Mouse (Mus musculus) MEL (cell line): ENCODE data around the gene Kbtbd12.

ENCODE experiments used
- CHD1 ChIP-seq: IDR thresholded peaks from 2 replicates; pipeline ENCODE4 v1.6.1; 2012; ENCODE audit warnings: low read depth, mild to moderate bottlenecking, inconsistent platforms, low read length, improper control_type of control experiment
- CHD2 ChIP-seq: IDR thresholded peaks from 2 replicates; pipeline ENCODE4 v1.6.1; 2011; ENCODE audit warnings: low read length, improper control_type of control experiment
- CTCF ChIP-seq, 3 experiments: IDR thresholded peaks in 2 of 3; conservative IDR thresholded peaks in 1 of 3; 2 replicates each; pipeline ENCODE4 v1.5.1; 2011 to 2012; ENCODE audit warnings: low read length in 3 of 3, low read depth in 2 of 3, mild to moderate bottlenecking in 2 of 3, improper control_type of control experiment in 1 of 3, inconsistent platforms in 1 of 3, mixed read lengths in 1 of 3, moderate library complexity in 1 of 3; ENCODE audit not compliant: control insufficient read depth in 1 of 3, insufficient read depth in 1 of 3, poor library complexity in 1 of 3, severe bottlenecking in 1 of 3
- ELF1 ChIP-seq: IDR thresholded peaks from 2 replicates; pipeline ENCODE4 v1.6.1; 2014; ENCODE audit warnings: low read depth, mild to moderate bottlenecking, inconsistent platforms, low read length, improper control_type of control experiment, moderate library complexity
- EP300 ChIP-seq, 2 experiments: IDR thresholded peaks; 2 replicates each; pipeline ENCODE4 v1.6.1; 2011; ENCODE audit warnings: improper control_type of control experiment in 2 of 2, low read length in 2 of 2, low read depth in 1 of 2, mild to moderate bottlenecking in 1 of 2
- GATA1 ChIP-seq: IDR thresholded peaks from 2 replicates; pipeline ENCODE4 v1.6.1; 2011; ENCODE audit warnings: low read depth, low read length, improper control_type of control experiment
- MAX ChIP-seq: IDR thresholded peaks from 2 replicates; pipeline ENCODE4 v1.6.1; 2011; ENCODE audit warnings: low read length, improper control_type of control experiment
- MYC ChIP-seq: IDR thresholded peaks from 2 replicates; pipeline ENCODE4 v1.6.1; 2011; ENCODE audit warnings: low read depth, mild to moderate bottlenecking, low read length, improper control_type of control experiment, moderate library complexity
- SIN3A ChIP-seq: IDR thresholded peaks from 2 replicates; pipeline ENCODE4 v1.6.1; 2012; ENCODE audit warnings: low read length, improper control_type of control experiment, inconsistent platforms
- TAL1 ChIP-seq: IDR thresholded peaks from 2 replicates; pipeline ENCODE4 v1.6.1; 2012; ENCODE audit warnings: mild to moderate bottlenecking, inconsistent platforms, low read length, moderate library complexity, mixed read lengths

- TF ChIP-seq MYC (no peak), TAL1 (no peak), MAX (no peak), SIN3A (no peak), CTCF (IDR thresholded peaks at IDR 0.05 in 2 of 3, conservative IDR thresholded peaks at IDR 0.05 in 1 of 3; ENCODE audit: control insufficient read depth in 1 of 3, insufficient read depth in 1 of 3, low read depth in 2 of 3, low read length in 3 of 3, poor library complexity in 1 of 3, severe bottlenecking in 1 of 3) (no peak), EP300 (IDR thresholded peaks at IDR 0.05; ENCODE audit: low read depth in 1 of 2, low read length in 2 of 2) (no peak), CHD1 (no peak), GATA1 (no peak), CHD2 (no peak), ELF1 (no peak)
These were observed 1.7 kb upstream of the Kbtbd12 start for GRCm38 (mm10) chr6:88639372-88639920.
